Mouse (Mus musculus) hindbrain, embryonic 14.5 days (tissue): Measurements from ENCODE around the gene Tph1. TPM values are rescaled to one million over a fixed set of nuclear protein-coding genes. Genes with fewer than 3 reads are reported as not detected.

Source experiments
- polyA plus RNA-seq: library from polyadenylated mRNA; unstranded; fragments of >200 nt; fragmentation: Nextera tagmentation; extraction: Ambion mirVana; gene quantifications from 2 replicates; pipeline ENCODE4 v1.2.1, GENCODE M21; 2014

Gene Tph1
- polyA plus RNA-seq, 1 experiment from 2014 or later = 0.19 TPM

Other genes with a start within 250 kb of the Tph1 start
- 41.1 and 44.1 TPM in 2 replicates for gene Sergef, start 32.7 kb downstream of the Tph1 start, polyA plus RNA-seq
- gene Saal1, start 38.1 kb upstream of the Tph1 start, polyA plus RNA-seq = 16.6 and 16.8 TPM in 2 replicates
- 0.08 TPM in 1 of 2 replicates, not detected in the other for gene Saa3, start 43.2 kb upstream of the Tph1 start, polyA plus RNA-seq
- not detected in 2 replicates for gene Saa4, start 60.1 kb upstream of the Tph1 start, polyA plus RNA-seq
- gene Saa1, start 70.4 kb upstream of the Tph1 start, polyA plus RNA-seq = not detected in 2 replicates
- gene Saa2, start 79.3 kb upstream of the Tph1 start, polyA plus RNA-seq = not detected in 2 replicates
- gene Hps5, start 123.5 kb upstream of the Tph1 start, polyA plus RNA-seq = 12.7 and 13.0 TPM in 2 replicates
- 36.1 and 43.8 TPM in 2 replicates for gene Gtf2h1, start 123.6 kb upstream of the Tph1 start, polyA plus RNA-seq
- gene Ldha, start 168.9 kb upstream of the Tph1 start, polyA plus RNA-seq = 545 and 632 TPM in 2 replicates
- gene Ldhc, start 188.7 kb upstream of the Tph1 start, polyA plus RNA-seq = 0.19 and 0.29 TPM in 2 replicates
- gene Tsg101, start 247.4 kb upstream of the Tph1 start, polyA plus RNA-seq = 362 and 374 TPM in 2 replicates